Mouse (Mus musculus) ovary, adult 2 months (tissue): Measurements from ENCODE around the gene Zwilch. TPM values are rescaled to one million over a fixed set of nuclear protein-coding genes. Genes with fewer than 3 reads are reported as not detected.

Source experiments
- polyA plus RNA-seq: library from polyadenylated mRNA; depleted of rRNA; stranded (reverse); fragments of >200 nt; gene quantifications from 2 replicates; pipeline ENCODE4 v1.2.3, GENCODE M21; 2012; rRNA removed

Zwilch gene
- 2.4 and 2.6 TPM in 2 replicates for polyA plus RNA-seq

GRCm38 (mm10) chr9:64172816-64173665 lies at the start of gene Zwilch, which contains the start of gene Rpl4:
Gene Zwilch, minus strand, starts transcription at chr9:64173104.
Gene Rpl4, plus strand, starts transcription at chr9:64173375.

GRCm38 (mm10) chr9:64178974-64179646 lies 6.2 kb upstream of the Zwilch start, which contains the start of gene Snapc5:
Gene Snapc5, plus strand, starts transcription at chr9:64179274.

GRCm38 (mm10) chr9:64116876-64117275 lies 56.0 kb downstream of the Zwilch start, which contains the start of gene Lctl:
Gene Lctl, plus strand, starts transcription at chr9:64117147.

Other genes starting within 250 kb of the Zwilch start
- 45.0 and 50.4 TPM in 2 replicates for gene Smad6, start 151.0 kb downstream of the Zwilch start, polyA plus RNA-seq
- gene Lctl, start 56.0 kb downstream of the Zwilch start, polyA plus RNA-seq = 1.1 and 2.3 TPM in 2 replicates
- 374 and 555 TPM in 2 replicates for gene Rpl4, start 271 bp upstream of the Zwilch start, polyA plus RNA-seq
- 5.7 and 7.2 TPM in 2 replicates for gene Snapc5, start 6.2 kb upstream of the Zwilch start, polyA plus RNA-seq
- gene Uchl4, start 62.1 kb upstream of the Zwilch start, polyA plus RNA-seq = not detected in 2 replicates
- gene Map2k1, start 80.5 kb upstream of the Zwilch start, polyA plus RNA-seq = 44.9 and 52.7 TPM in 2 replicates
- gene Tipin, start 108.5 kb upstream of the Zwilch start, polyA plus RNA-seq = 1.4 and 3.0 TPM in 2 replicates
- gene Dis3l, start 168.2 kb upstream of the Zwilch start, polyA plus RNA-seq = 19.6 and 43.0 TPM in 2 replicates
- 0.92 and 0.94 TPM in 2 replicates for gene Megf11, start 212.5 kb upstream of the Zwilch start, polyA plus RNA-seq